Mouse (Mus musculus): ENCODE measurements around the gene 2210016L21Rik.

DNA sequence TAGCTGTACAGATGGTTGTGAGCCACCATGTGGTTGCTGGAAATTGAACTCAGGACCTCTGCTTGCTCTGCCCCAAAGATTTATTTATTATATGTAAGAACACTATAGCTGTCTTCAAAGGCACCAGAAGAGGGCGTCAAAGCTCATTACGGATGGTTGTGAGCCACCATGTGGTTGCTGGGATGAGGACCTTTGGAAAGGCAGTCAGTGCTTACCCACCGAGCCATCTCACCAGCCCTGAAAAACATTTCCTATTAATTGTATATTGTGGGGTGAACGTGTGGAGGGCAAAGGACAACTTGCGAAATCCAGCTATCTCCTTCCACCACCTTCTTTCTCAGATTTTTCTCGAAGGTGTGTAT lies 36.9 kb downstream of the 2210016L21Rik start:
- TF ChIP-seq TAL1 (IDR thresholded peaks at IDR 0.05; ENCODE audit: low read length) = no peak
- no peak for TF ChIP-seq GATA1 (IDR thresholded peaks at IDR 0.05; ENCODE audit: low read length)
